Mouse (Mus musculus) megakaryocyte, embryonic 14.5 days (primary cell): Measurements from ENCODE around the gene Ppp4r3a. TPM values are rescaled to one million over a fixed set of nuclear protein-coding genes. Genes with fewer than 3 reads are reported as not detected.
A peak's percentile ranks its signal among the peaks of the same experiment; 100 is the strongest.

ENCODE experiments used
- H3K27me3 ChIP-seq: replicated peaks from 2 replicates; pipeline ENCODE3; 2012; ENCODE audit warnings: inconsistent platforms
- H3K36me3 ChIP-seq: replicated peaks from 2 replicates; pipeline ENCODE3; 2012; ENCODE audit warnings: low read length, inconsistent platforms, mixed read lengths
- H3K4me1 ChIP-seq: 2 replicates; pipeline ENCODE4 v1.6.1; 2012; ENCODE audit warnings: inconsistent platforms
- H3K4me3 ChIP-seq: replicated peaks from 2 replicates; pipeline ENCODE3; 2012; ENCODE audit warnings: moderate library complexity, mild to moderate bottlenecking, inconsistent platforms
- H3K9me3 ChIP-seq: 2 replicates; pipeline ENCODE4 v1.6.1; 2012; ENCODE audit warnings: inconsistent platforms
- FLI1 ChIP-seq: IDR thresholded peaks from 2 replicates; pipeline ENCODE4 v1.6.1; 2012; ENCODE audit warnings: low read length, inconsistent platforms, mixed read lengths
- GATA1 ChIP-seq: IDR thresholded peaks from 3 replicates; pipeline ENCODE4 v1.6.1; 2012; ENCODE audit warnings: mixed read lengths, low read length, inconsistent platforms, borderline replicate concordance
- polyA plus RNA-seq: library from polyadenylated mRNA; stranded (reverse); fragments of >175 nt; gene quantifications from 2 replicates; pipeline ENCODE4 v1.2.3, GENCODE M21; 2012; ENCODE audit warnings: low replicate concordance; ENCODE audit not compliant: insufficient read depth

The Ppp4r3a gene
- polyA plus RNA-seq, 1 experiment: 9.6 TPM

DNA sequence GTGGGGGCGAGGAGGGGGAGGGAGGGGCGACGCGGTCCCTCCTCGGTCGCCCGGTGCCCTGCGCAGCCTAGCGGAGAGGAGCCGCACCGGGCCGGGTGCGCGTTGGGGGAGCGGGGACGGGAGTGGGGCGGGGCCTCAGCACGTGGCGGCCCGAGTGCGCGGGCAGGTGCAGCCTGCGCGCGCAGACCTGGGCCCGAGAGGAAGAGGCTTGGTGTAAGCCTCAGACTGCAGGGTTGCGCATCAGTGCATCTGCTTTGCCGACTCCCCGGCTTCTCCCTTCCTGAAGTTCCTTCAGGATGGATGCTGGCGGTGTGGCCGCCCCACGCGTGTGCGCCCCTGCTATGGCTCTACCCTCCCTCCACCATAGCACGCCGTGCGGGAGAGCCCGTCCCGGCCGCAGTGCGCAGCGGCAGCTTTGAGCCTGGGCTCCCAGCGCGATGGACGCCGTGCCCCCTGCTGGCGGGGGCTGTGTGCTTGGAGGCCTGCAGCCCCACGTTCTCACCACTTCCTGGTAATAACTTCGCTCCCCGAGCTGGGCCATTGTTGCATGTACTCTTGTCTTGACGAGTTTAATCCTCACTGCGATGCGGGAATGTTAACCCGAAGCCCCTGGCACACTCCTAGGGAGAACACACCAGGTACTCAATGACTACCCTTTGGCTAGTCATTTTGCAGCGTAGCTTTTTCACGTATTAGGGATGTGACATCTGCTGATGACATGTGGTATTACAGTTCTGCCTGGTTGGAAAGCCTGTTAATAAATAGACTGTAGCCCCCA is 54.4 kb downstream of the Ppp4r3a start, which contains the start of gene Ccdc88c:
TSS of gene Ccdc88c (minus strand) at position 103 of the 778 bp plus-strand sequence.
- Histone ChIP-seq H3K27me3 (peaks cover 13% of the 10 kb centered on the region), H3K9me3 (no peaks in the 10 kb centered on the region), H3K36me3 (no peaks in the 10 kb centered on the region), H3K4me1 (peaks cover 42% of the 10 kb centered on the region), H3K4me3 (peak within 1 kb of the TSS; percentile 95)
- TF ChIP-seq GATA1: no peak
- no peak for TF ChIP-seq FLI1

DNA sequence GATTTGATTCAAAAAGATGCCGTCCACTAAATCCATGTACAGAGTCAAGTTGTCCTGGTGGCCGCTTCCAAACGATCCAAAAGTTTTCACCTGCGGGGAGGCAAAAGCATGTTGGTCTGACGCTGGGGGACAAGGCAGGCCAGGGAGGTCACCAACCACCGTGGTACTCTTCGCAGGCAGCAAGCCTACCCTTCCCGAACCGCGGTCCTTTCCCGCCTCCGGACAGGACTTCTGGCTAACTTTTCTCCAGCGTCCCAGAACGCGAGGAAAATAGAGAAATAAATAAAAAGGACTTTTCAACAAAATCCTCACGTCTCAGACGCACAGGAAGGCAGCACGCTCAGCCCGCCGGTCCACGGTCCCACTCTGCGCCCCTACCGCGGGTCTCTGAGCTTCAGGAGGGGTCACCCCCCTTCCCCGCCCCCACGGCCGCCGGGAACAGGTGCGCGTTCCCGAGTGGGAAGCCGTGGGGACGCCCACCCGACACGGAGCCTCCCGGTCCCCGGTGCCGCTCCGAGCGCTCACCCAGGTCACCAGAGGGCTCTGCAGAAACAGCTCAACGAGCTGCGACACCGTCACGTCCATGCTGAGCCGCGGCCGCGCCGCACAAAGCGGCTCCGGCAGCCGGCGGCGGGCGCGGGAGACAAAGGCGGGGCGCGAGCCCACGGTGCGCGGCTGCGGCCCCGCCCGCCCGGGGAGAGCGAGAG is 55.1 kb downstream of the Ppp4r3a start:
- peaks cover 42% of the 10 kb centered on the region for H3K4me1 ChIP-seq
- H3K9me3 ChIP-seq: no peaks in the 10 kb centered on the region
- H3K27me3 ChIP-seq: peaks cover 13% of the 10 kb centered on the region
- peak overlapping the region; percentile 95 for H3K4me3 ChIP-seq
- TF ChIP-seq FLI1 (no peak), GATA1 (no peak)
- peaks cover 2% of the 10 kb centered on the region for H3K36me3 ChIP-seq

DNA sequence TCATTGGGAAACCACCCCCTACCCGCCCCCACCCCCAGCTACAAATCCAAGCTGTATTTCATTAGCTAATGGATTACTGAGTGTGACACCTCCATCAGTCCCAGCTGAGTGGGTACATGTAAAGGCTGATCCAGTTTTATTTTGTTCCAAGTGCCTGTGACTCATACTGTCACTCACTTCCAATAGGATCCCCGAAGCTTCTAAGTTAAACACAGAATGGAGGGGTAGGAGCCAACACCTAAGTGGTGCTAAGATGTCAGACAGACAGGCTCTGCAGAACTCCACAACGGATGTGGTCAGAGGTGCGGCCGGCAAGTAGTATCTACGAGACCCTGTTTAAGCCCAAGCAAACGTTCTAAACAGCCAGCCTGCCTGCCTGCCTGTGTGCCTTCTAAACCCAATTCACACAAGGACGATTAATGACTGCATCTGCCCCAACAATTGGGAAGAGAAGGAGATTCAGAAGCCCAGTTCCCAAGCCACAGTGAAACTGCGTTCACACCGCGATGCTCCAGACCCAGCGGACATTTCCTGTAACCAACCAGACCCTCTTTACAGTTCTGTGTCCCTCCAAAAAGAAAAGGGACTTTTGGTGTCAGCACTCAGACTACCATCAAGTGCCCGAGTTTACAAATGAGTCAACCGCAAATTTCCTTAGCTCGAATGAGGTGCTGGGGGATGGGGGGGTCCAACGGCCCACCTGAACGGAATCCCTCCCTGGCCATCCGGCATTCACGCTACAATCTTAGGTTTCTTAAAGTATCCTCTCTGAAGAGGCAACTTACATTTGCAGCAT is 55.9 kb downstream of the Ppp4r3a start:
- no peak for TF ChIP-seq GATA1
- TF ChIP-seq FLI1: no peak
- peaks cover 2% of the 10 kb centered on the region for H3K36me3 ChIP-seq
- H3K4me1 ChIP-seq: peaks cover 42% of the 10 kb centered on the region
- H3K4me3 ChIP-seq: peak overlapping the region; percentile 95
- H3K9me3 ChIP-seq: no peaks in the 10 kb centered on the region
- H3K27me3 ChIP-seq: peaks cover 13% of the 10 kb centered on the region

DNA sequence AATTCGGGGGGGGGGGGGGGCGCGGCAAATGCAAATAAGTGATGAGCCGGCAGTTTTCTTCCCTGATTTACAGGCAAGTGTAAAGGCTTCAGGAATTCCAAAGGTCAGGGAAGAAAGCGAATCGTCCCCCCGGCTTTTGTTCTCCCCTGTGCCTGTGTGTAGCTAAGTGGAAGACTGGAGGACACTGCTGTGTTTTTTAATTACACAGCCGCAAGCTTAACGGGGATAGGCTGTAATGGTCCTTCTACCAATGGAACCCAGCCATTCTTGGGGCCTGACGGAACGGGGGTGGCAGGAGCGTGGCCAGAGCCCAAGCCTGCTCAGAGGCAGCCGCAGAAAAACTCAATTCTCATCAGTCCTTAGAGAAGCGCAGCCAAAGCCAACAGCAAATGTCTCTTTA is 56.6 kb downstream of the Ppp4r3a start:
- H3K27me3 ChIP-seq: peaks cover 13% of the 10 kb centered on the region
- no peaks in the 10 kb centered on the region for H3K9me3 ChIP-seq
- peaks cover 7% of the 10 kb centered on the region for H3K36me3 ChIP-seq
- no peak overlapping the region for H3K4me3 ChIP-seq
- peaks cover 42% of the 10 kb centered on the region for H3K4me1 ChIP-seq
- TF ChIP-seq FLI1: no peak
- TF ChIP-seq GATA1: no peak

DNA sequence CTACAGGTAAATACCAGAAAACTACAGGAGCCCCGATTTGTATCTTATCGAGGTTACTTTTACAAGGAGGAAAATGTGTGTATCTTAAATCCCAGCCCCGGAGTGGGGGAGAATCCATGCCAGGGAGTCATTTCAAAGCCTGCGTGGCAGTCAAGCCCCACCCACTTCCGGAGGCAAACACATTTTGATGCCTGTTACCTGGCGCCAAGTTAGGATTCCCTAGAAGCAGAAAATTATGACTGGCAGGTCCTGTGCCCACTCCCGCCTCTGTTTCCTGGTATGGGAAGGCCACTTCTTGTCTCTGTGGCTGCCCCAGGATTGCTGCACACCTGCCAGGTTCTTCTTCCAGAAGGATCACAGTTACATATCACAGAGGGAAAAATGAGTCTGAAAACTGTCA is 57.0 kb downstream of the Ppp4r3a start:
- no peak overlapping the region for H3K4me3 ChIP-seq
- peaks cover 42% of the 10 kb centered on the region for H3K4me1 ChIP-seq

DNA sequence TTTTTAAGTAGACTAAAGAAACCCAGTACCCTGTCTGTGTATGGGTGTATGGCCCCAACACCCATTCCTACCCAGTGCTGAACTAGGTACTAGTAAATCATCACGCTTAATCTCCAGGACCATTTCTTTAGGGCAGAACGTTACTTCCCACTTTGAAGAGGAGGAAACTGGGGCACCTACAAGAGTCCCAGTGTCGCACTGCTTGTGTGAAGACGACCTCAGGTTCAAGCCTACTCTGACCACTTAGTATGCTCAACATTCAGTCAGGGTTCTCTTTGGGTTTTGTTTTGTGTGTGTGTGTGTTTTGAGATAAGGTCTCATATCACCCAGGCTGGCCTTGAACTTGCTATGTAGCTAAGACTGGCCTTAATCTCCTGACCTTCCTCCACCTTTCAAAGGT is 57.5 kb downstream of the Ppp4r3a start:
- Histone ChIP-seq H3K9me3 (no peaks in the 10 kb centered on the region), H3K4me1 (peaks cover 42% of the 10 kb centered on the region), H3K36me3 (peaks cover 16% of the 10 kb centered on the region), H3K4me3 (no peak overlapping the region), H3K27me3 (peaks cover 13% of the 10 kb centered on the region)
- TF ChIP-seq FLI1: no peak
- TF ChIP-seq GATA1: no peak

More for the DNA sequence above, 57.0 kb downstream of the Ppp4r3a start:
- TF ChIP-seq FLI1 (no peak), GATA1 (no peak)
- H3K36me3 ChIP-seq: peaks cover 11% of the 10 kb centered on the region
- peaks cover 13% of the 10 kb centered on the region for H3K27me3 ChIP-seq
- no peaks in the 10 kb centered on the region for H3K9me3 ChIP-seq

DNA sequence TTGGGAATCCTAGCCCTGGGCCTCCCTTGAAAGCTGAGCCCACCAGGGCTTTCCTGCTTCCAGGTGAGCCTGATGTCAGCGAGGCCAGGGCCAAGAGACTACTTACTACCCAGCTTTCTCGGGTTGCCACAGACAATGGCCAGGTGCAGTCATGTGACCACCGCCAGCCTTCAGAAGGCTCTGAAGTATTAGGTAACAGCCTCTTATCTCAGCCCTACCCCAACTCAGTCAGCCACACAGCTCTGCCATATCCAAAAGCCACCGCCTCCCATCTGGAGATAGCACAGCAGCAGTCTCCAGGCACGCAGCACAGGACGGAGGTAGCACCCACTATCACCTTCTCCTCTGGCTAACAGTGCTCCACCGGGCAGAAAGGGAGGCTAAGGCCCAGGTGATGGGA is 58.1 kb downstream of the Ppp4r3a start:
- no peak overlapping the region for H3K4me3 ChIP-seq
- H3K27me3 ChIP-seq: peaks cover 13% of the 10 kb centered on the region
- H3K4me1 ChIP-seq: peaks cover 42% of the 10 kb centered on the region
- TF ChIP-seq GATA1: no peak
- TF ChIP-seq FLI1: no peak
- peaks cover 21% of the 10 kb centered on the region for H3K36me3 ChIP-seq
- no peaks in the 10 kb centered on the region for H3K9me3 ChIP-seq

DNA sequence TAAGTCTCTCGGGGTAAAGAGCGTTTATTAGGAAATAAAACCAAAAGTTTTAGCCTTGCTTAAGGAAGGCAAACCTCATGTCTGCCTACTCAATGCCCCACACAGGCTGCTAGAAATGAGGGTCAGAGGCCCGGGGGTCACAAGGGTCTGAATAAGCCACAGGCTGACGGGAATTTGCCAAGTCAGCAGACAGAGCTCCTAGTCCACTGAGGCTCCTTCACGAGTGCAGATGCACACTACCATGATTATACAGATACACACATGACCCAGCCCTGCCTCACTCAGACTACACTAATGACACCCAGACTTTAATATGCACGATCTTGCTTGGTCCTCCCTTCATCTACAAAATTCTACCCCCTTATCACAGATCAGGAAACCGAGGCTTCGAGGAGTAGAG is 58.7 kb downstream of the Ppp4r3a start:
- Histone ChIP-seq H3K9me3 (peaks cover under 1% of the 10 kb centered on the region), H3K4me3 (no peak overlapping the region), H3K36me3 (peaks cover 25% of the 10 kb centered on the region), H3K27me3 (peaks cover 13% of the 10 kb centered on the region), H3K4me1 (peaks cover 42% of the 10 kb centered on the region)
- TF ChIP-seq FLI1 (no peak), GATA1 (no peak)

DNA sequence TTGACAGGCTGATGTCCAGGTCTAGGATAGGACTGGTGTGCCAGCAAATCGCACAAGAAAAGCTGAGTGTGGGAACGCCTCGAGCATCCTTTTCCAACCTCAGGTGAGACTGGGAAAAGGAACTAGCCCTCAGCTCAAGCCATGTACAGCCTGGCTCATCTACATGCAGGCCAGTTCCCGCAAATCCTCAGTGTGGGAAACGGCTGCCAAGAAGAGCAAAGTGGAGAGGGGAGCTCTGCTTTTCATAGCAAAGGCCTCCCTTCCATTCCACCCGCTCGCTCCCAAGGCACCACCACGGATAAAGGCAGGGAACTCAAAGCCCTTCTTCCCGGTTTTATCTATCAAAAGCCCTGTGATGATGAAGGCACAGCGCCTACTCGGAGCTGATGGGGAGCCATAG is 60.4 kb downstream of the Ppp4r3a start:
- Histone ChIP-seq H3K4me1 (peaks cover 43% of the 10 kb centered on the region), H3K36me3 (peaks cover 28% of the 10 kb centered on the region)
- no peak for TF ChIP-seq GATA1
- TF ChIP-seq FLI1: no peak

DNA sequence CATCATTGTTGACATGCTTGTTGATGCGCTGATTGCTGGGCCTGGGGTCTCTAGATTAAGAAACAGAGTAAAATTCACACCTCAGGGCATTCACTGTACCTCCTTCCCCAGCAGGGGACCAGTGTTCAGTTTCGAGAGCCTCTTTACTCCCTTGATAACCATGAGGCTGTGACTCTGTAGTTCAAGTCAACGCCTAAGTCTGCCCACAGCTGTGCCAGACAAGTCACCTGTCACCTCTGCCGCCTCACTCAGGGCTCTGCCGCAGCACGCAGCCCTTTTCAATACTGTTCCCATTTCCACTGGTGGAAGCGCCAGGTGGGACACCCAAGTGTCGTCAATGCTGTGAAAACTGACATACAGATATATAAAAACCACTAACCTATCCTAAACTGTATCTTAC is 61.1 kb downstream of the Ppp4r3a start:
- Histone ChIP-seq H3K4me3 (no peak overlapping the region), H3K36me3 (peaks cover 28% of the 10 kb centered on the region), H3K4me1 (peaks cover 43% of the 10 kb centered on the region), H3K9me3 (peaks cover 4% of the 10 kb centered on the region), H3K27me3 (peaks cover under 1% of the 10 kb centered on the region)
- no peak for TF ChIP-seq GATA1
- TF ChIP-seq FLI1: no peak

More for the DNA sequence above, 60.4 kb downstream of the Ppp4r3a start:
- Histone ChIP-seq H3K9me3 (peaks cover 4% of the 10 kb centered on the region), H3K27me3 (peaks cover 8% of the 10 kb centered on the region), H3K4me3 (no peak overlapping the region)
